Mouse (Mus musculus) cerebellum, adult 2 months (tissue): ENCODE measurements at regions not wholly inside any gene's neighbourhood (a gene's known extent, or its start where the extent isn't known, plus 50 kb on each side); places are given as distances from the start of the nearest gene placed in this dataset.
"Not testable (repeated sequence)": the region's sequence is repeated elsewhere in the genome, so short reads cannot be mapped to it uniquely, and the experiment has no call there.

Experiments
- DNase-seq, 2 experiments: peaks; one replicate each; pipeline ENCODE4 v3.0.0; 2021
- H3K27ac ChIP-seq: fragments of 200-500 bp; 2 replicates; pipeline ENCODE4 v1.5.1; 2012; ENCODE audit warnings: low read length, control low read depth, inconsistent platforms; ENCODE audit not compliant: insufficient read depth
- H3K27me3 ChIP-seq: fragments of 200-500 bp; 2 replicates; pipeline ENCODE4 v1.6.1; 2012; ENCODE audit warnings: inconsistent platforms, mild to moderate bottlenecking, low read length, moderate library complexity; ENCODE audit not compliant: control insufficient read depth, insufficient read depth
- H3K4me1 ChIP-seq: fragments of 200-500 bp; 2 replicates; pipeline ENCODE4 v1.6.1; 2011; ENCODE audit warnings: low read length; ENCODE audit not compliant: control insufficient read depth, insufficient read depth
- H3K4me3 ChIP-seq: fragments of 200-500 bp; replicated peaks from 2 replicates; pipeline ENCODE3; 2011; ENCODE audit warnings: mild to moderate bottlenecking, low read depth, low read length, control low read depth; ENCODE audit not compliant: insufficient read depth
- CTCF ChIP-seq: fragments of 200-500 bp; IDR thresholded peaks from 2 replicates; pipeline ENCODE4 v1.5.1; 2011; ENCODE audit warnings: low read depth, mild to moderate bottlenecking, control low read depth, low read length, moderate library complexity, borderline replicate concordance; ENCODE audit not compliant: insufficient read depth
- POLR2A ChIP-seq: fragments of 200-500 bp; IDR thresholded peaks from 2 replicates; pipeline ENCODE4 v1.6.1; 2011; ENCODE audit warnings: low read length, control low read depth, borderline replicate concordance; ENCODE audit not compliant: insufficient read depth
- WGBS: fragments of 180-500 bp; shearing (Covaris S2); methylation state at CpG from one replicate; pipeline ENCODE4 v1.1.7; 2018; 5-methylcytosine and 5-hydroxymethylcytosine counted together

GRCm38 (mm10) chr4:29390333-29390732 lies 577.4 kb downstream of the Epha7 start:
- no peak overlapping the region for H3K4me3 ChIP-seq
- TF ChIP-seq POLR2A (no peak), CTCF (no peak)
- no peaks in the 10 kb centered on the region for H3K27me3 ChIP-seq
- DNase-seq: peak in 1 of 2 experiments; percentile 36
- no peak overlapping the region for H3K27ac ChIP-seq
- no peaks in the 10 kb centered on the region for H3K4me1 ChIP-seq
- WGBS: 57% methylated on average over 2 of the region's 2 CpGs

- H3K4me3 ChIP-seq: no peak overlapping the region
- H3K27ac ChIP-seq: no peak overlapping the region
- TF ChIP-seq POLR2A (no peak), CTCF (no peak)
- no peak for DNase-seq
- no peaks in the 10 kb centered on the region for H3K4me1 ChIP-seq
- 18% methylated on average over 3 of the region's 3 CpGs for WGBS
- no peaks in the 10 kb centered on the region for H3K27me3 ChIP-seq
These were observed 589.2 kb downstream of the Epha7 start for GRCm38 (mm10) chr4:29402143-29402542.

- WGBS: 92% methylated on average over 8 of the region's 8 CpGs
- no peaks in the 10 kb centered on the region for H3K27me3 ChIP-seq
- TF ChIP-seq POLR2A (no peak), CTCF (no peak)
- no peak overlapping the region for H3K27ac ChIP-seq
- no peak overlapping the region for H3K4me3 ChIP-seq
- no peak for DNase-seq
- H3K4me1 ChIP-seq: no peaks in the 10 kb centered on the region
These were observed 601.7 kb downstream of the Epha7 start for GRCm38 (mm10) chr4:29414616-29415015.

GRCm38 (mm10) chr4:29420198-29420792 lies 607.4 kb downstream of the Epha7 start:
- H3K4me3 ChIP-seq: no peak overlapping the region

GRCm38 (mm10) chr4:29431493-29431892 lies 618.6 kb downstream of the Epha7 start:
- not testable (repeated sequence) for DNase-seq, H3K27ac ChIP-seq

More at GRCm38 (mm10) chr4:29420198-29420792, 607.4 kb downstream of the Epha7 start:
- H3K4me1 ChIP-seq: no peaks in the 10 kb centered on the region
- H3K27me3 ChIP-seq: no peaks in the 10 kb centered on the region
- TF ChIP-seq POLR2A: no peak
- no peak for TF ChIP-seq CTCF
- WGBS: 95% methylated on average over 2 of the region's 2 CpGs
- DNase-seq: no peak
- H3K27ac ChIP-seq: no peak overlapping the region

GRCm38 (mm10) chr4:29463329-29463728 lies 650.4 kb downstream of the Epha7 start:
- H3K27me3 ChIP-seq: no peaks in the 10 kb centered on the region
- WGBS: 83% methylated on average over 5 of the region's 5 CpGs
- no peaks in the 10 kb centered on the region for H3K4me1 ChIP-seq
- no peak overlapping the region for H3K27ac ChIP-seq
- DNase-seq: no peak
- H3K4me3 ChIP-seq: no peak overlapping the region
- TF ChIP-seq POLR2A (no peak), CTCF (no peak)

More at GRCm38 (mm10) chr4:29431493-29431892, 618.6 kb downstream of the Epha7 start:
- not testable (repeated sequence) for H3K4me1 ChIP-seq, H3K27me3 ChIP-seq, H3K4me3 ChIP-seq
- WGBS: 74% methylated on average over 4 of the region's 4 CpGs

- H3K4me3 ChIP-seq: no peak overlapping the region
- TF ChIP-seq CTCF (no peak), POLR2A (no peak)
- no peak for DNase-seq
- no peaks in the 10 kb centered on the region for H3K27me3 ChIP-seq
- 70% methylated on average over 2 of the region's 2 CpGs for WGBS
- H3K4me1 ChIP-seq: no peaks in the 10 kb centered on the region
- no peak overlapping the region for H3K27ac ChIP-seq
These were observed 653.4 kb downstream of the Epha7 start for GRCm38 (mm10) chr4:29466315-29466714.

GRCm38 (mm10) chr4:29480384-29481092 lies 667.6 kb downstream of the Epha7 start:
- Histone ChIP-seq H3K27me3 (no peaks in the 10 kb centered on the region), H3K4me1 (no peaks in the 10 kb centered on the region), H3K27ac (no peak overlapping the region), H3K4me3 (no peak overlapping the region)
- WGBS: 76% methylated on average over 2 of the region's 2 CpGs
- no peak for DNase-seq
- TF ChIP-seq POLR2A: no peak
- no peak for TF ChIP-seq CTCF
